Mouse (Mus musculus) megakaryocyte, embryonic 14.5 days (primary cell): ENCODE measurements around the gene Pex26. TPM values are rescaled to one million over a fixed set of nuclear protein-coding genes. Genes with fewer than 3 reads are reported as not detected.

Source experiments
- H3K27me3 ChIP-seq: replicated peaks from 2 replicates; pipeline ENCODE3; 2012; ENCODE audit warnings: inconsistent platforms
- H3K36me3 ChIP-seq: replicated peaks from 2 replicates; pipeline ENCODE3; 2012; ENCODE audit warnings: low read length, inconsistent platforms, mixed read lengths
- H3K4me1 ChIP-seq: 2 replicates; pipeline ENCODE4 v1.6.1; 2012; ENCODE audit warnings: inconsistent platforms
- H3K4me3 ChIP-seq: replicated peaks from 2 replicates; pipeline ENCODE3; 2012; ENCODE audit warnings: moderate library complexity, mild to moderate bottlenecking, inconsistent platforms
- H3K9me3 ChIP-seq: 2 replicates; pipeline ENCODE4 v1.6.1; 2012; ENCODE audit warnings: inconsistent platforms
- FLI1 ChIP-seq: IDR thresholded peaks from 2 replicates; pipeline ENCODE4 v1.6.1; 2012; ENCODE audit warnings: low read length, inconsistent platforms, mixed read lengths
- GATA1 ChIP-seq: IDR thresholded peaks from 3 replicates; pipeline ENCODE4 v1.6.1; 2012; ENCODE audit warnings: mixed read lengths, low read length, inconsistent platforms, borderline replicate concordance
- polyA plus RNA-seq: library from polyadenylated mRNA; stranded (reverse); fragments of >175 nt; gene quantifications from 2 replicates; pipeline ENCODE4 v1.2.3, GENCODE M21; 2012; ENCODE audit warnings: low replicate concordance; ENCODE audit not compliant: insufficient read depth

The Pex26 gene
- polyA plus RNA-seq, 1 experiment = 3.6 TPM

DNA sequence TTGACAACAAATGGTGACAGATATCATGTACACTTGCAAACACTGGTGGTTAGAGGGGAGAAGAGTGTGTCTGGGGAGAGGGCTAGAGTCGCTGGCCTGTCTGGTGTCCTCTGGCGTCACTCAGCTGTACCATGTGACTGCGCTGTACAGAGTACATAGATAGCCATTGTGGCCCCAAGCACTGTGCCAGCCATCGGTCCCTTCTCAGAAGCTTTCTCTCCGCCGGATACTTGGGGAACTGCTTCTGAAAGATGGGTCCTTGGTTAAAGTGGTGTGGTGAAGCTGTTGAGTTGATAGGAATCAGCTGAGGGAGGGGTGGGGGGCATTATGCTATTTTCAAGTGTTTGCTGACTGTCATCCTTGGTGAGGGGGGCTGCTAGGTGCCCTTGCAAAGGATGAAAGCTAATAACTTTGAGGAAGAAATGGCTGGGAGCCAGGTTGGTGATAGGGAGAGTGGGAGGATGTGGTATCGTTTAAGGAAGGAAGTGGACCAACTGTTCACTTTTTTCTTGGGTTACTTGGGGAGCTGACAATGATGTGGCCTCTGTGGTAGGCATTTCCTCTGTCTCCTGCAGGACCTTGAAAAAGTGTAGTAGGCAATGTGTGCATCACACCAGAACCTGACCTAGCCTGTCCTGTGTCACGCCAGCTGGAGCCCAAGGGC, 31.3 kb downstream of the Pex26 start:
- Histone ChIP-seq H3K36me3 (peaks cover 67% of the 10 kb centered on the region), H3K4me1 (peaks cover 88% of the 10 kb centered on the region), H3K27me3 (no peaks in the 10 kb centered on the region), H3K9me3 (no peaks in the 10 kb centered on the region), H3K4me3 (peak overlapping the region; percentile 88)
- TF ChIP-seq FLI1 = peak; percentile 75
- no peak; the same call in 2 of the 3 replicates for TF ChIP-seq GATA1

DNA sequence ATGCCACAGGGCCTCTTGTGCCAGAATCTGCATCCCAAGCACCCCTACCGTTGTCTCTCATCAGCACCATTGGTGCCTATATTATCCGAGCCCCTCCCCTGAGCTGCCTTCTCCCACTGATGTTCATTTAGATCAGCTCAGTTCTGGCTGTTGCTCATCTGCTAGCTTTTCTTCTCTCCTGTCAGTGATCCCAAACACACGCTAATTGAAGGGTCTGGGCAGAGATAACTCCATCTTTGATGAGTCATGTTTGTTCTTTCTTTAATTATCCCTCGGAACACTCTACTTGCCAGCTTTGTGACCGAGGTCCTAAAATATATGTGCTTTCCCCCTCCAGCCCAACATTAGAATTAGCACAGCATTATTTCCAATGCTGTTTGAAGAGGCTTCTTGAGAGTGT, 31.9 kb downstream of the Pex26 start:
- Histone ChIP-seq H3K4me3 (peak overlapping the region; percentile 88), H3K36me3 (peaks cover 72% of the 10 kb centered on the region), H3K4me1 (peaks cover 88% of the 10 kb centered on the region), H3K27me3 (no peaks in the 10 kb centered on the region), H3K9me3 (no peaks in the 10 kb centered on the region)
- no peak for TF ChIP-seq FLI1

DNA sequence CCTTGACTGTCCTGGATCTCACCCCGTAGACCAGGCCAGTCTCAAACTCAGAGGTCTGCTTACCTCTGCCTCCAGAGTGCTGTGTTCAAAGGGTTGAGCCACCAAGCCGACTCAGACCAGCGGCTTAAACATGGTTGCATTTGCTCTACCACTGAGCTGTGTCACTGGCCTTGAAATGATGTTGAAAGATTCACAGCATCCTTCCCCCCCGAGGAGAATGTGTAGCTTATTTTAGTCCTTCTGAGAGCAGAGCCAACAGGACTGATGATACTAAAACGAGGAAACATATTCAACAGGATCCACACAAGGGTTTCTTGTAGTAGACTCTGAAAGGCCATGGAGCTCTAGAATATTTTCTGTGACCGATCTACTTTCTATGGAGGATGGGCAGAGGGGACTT, 32.4 kb downstream of the Pex26 start:
- Histone ChIP-seq H3K4me3 (peak overlapping the region; percentile 88), H3K36me3 (peaks cover 78% of the 10 kb centered on the region), H3K9me3 (no peaks in the 10 kb centered on the region), H3K4me1 (peaks cover 90% of the 10 kb centered on the region), H3K27me3 (no peaks in the 10 kb centered on the region)
- TF ChIP-seq GATA1 (no peak), FLI1 (no peak)

DNA sequence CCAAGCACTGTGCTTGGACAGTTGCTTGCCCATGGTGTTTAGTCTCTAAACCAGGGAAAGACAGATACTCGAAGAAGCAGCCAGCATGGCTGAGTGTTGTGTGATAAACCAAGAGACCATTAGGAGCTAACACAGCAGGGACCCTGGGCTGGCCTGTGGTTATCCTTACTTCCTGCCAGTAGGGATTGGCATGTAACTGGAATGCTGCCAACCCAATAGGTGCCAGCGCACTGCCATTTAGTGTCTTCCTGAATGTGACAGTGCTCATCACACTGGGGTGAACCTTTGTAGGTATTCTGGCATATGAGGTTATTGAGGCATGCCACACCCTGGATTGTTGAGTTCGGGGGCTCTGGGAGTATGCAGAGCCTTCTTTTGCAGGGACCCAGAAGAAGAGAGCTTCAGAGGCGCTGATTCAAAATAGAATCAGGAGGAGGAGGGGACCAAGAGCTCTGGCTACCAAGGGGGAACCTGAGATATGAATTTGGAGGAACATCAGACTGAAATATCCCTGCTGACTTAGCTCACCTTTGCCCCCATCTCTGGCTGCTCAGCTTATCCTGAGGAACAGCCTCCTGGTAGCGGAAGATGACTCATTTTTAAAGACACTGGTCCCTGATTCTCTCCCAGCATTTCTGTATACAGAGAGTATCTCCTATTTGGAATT, 33.3 kb downstream of the Pex26 start:
- Histone ChIP-seq H3K9me3 (no peaks in the 10 kb centered on the region), H3K36me3 (peaks cover 86% of the 10 kb centered on the region), H3K4me3 (peak overlapping the region; percentile 82), H3K4me1 (peaks cover 98% of the 10 kb centered on the region), H3K27me3 (no peaks in the 10 kb centered on the region)
- no peak for TF ChIP-seq GATA1
- no peak for TF ChIP-seq FLI1

DNA sequence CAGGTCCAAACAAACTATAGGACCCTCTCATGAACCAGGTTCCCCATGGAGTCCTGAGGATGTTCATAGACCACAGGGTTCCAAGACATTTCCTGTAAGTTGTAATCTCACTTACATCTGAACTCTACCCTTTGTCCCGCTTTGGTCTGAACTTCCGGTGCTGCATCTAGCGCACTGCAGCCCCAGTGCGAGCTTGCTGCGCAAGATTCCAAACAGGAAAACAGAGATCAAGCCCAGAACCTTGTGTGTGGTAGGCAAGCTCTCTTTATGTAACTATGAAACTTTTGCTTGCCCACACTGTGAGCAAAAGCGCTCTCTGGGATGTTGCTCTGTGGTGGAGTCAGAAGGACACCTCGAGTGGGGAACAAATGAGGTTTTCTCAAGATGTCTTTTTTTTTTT, 34.5 kb downstream of the Pex26 start:
- Histone ChIP-seq H3K36me3 (peaks cover 90% of the 10 kb centered on the region), H3K4me1 (peaks cover 100% of the 10 kb centered on the region), H3K9me3 (no peaks in the 10 kb centered on the region), H3K27me3 (no peaks in the 10 kb centered on the region), H3K4me3 (peak overlapping the region; percentile 76)
- no peak for TF ChIP-seq FLI1
- TF ChIP-seq GATA1 = no peak

DNA sequence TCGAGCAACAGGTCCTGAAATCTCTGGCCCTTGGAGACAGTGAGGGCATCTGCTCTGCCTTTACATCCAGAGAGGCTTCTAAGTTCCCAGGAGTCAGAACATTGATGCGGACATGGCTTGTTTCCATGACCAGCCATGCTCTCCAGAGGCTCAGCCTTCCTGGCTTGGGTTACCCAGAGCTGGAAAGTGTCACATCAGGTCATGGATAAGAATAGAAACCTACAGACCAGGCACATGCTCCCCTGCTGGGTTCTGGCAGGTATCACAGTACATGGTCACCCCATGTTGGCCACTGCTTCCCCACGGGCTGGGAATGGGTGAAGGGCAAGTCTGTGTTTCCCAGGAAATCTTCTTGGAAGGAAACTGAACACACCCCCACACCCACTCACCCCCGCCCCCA, 35.9 kb downstream of the Pex26 start:
- Histone ChIP-seq H3K4me1 (peaks cover 100% of the 10 kb centered on the region), H3K27me3 (no peaks in the 10 kb centered on the region), H3K4me3 (peak overlapping the region; percentile 69), H3K36me3 (peaks cover 92% of the 10 kb centered on the region), H3K9me3 (no peaks in the 10 kb centered on the region)
- TF ChIP-seq FLI1 (no peak), GATA1 (no peak)

DNA sequence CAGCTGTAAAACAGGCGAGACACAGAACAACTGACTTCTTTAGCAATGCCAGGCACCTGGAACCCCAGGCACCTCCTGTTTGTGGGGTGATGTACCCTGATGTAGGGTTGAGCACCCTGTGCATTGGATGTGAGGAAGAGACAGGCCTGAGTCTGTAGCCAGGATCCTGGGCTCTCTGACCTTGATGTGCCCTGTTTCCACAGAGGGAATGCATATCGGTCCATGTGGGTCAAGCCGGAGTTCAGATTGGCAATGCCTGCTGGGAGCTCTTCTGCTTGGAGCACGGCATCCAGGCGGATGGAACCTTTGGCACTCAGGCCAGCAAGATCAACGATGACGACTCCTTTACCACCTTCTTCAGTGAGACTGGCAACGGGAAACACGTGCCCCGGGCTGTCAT, 36.7 kb downstream of the Pex26 start:
- Histone ChIP-seq H3K9me3 (no peaks in the 10 kb centered on the region), H3K4me3 (peak overlapping the region; percentile 50), H3K27me3 (no peaks in the 10 kb centered on the region), H3K36me3 (peaks cover 95% of the 10 kb centered on the region), H3K4me1 (peaks cover 99% of the 10 kb centered on the region)
- TF ChIP-seq FLI1 = no peak
- no peak for TF ChIP-seq GATA1

DNA sequence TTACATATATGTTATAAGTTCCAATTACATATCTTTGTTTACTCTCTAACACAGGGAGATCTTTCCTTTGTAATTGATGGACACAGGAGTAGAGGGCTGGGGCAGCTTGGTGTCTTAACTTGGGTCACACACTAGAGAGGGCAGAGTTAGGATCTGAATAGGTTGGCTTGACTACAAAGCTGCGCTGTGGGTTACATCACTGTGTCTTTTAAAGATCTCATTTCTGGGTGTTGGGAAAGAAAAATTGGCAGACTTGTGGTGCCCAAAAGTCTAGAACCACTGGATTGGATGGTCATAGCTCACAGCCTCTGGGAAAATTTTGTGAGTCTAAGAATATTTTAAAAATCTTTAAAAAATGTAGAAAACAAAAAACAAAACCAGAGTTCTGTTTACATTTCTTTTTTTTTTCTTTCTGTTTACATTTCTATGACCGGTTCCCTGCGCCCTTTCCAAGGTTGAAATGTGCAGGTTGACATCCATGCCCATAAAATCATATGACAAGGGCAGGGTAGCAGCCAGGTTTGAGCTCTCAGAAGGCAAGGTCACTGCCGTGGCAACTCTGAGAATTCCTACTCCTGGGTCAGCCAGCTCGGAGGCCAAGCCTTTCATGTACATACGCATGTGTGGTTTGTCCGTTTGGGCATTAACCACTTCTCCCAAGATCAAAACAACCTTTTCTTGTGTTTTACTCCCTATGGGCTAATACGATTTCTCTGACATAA, 38.6 kb downstream of the Pex26 start:
- Histone ChIP-seq H3K27me3 (no peaks in the 10 kb centered on the region), H3K4me1 (peaks cover 99% of the 10 kb centered on the region), H3K9me3 (no peaks in the 10 kb centered on the region), H3K36me3 (peaks cover 95% of the 10 kb centered on the region), H3K4me3 (no peak overlapping the region)
- TF ChIP-seq GATA1 (no peak), FLI1 (no peak)

DNA sequence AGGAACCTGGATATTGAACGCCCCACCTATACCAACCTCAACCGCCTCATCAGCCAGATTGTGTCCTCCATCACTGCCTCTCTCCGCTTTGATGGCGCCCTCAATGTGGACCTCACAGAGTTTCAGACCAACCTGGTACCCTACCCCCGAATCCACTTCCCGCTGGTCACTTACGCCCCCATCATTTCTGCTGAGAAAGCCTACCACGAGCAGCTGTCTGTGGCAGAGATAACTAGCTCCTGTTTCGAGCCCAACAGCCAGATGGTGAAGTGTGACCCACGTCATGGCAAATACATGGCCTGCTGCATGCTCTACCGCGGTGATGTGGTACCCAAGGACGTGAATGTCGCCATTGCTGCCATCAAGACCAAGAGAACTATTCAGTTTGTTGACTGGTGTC, 39.5 kb downstream of the Pex26 start:
- H3K36me3 ChIP-seq = peaks cover 95% of the 10 kb centered on the region
- H3K9me3 ChIP-seq = no peaks in the 10 kb centered on the region
- H3K27me3 ChIP-seq = no peaks in the 10 kb centered on the region
- peak overlapping the region; percentile 82 for H3K4me3 ChIP-seq
- TF ChIP-seq FLI1 (no peak), GATA1 (no peak)
- H3K4me1 ChIP-seq = peaks cover 99% of the 10 kb centered on the region

DNA sequence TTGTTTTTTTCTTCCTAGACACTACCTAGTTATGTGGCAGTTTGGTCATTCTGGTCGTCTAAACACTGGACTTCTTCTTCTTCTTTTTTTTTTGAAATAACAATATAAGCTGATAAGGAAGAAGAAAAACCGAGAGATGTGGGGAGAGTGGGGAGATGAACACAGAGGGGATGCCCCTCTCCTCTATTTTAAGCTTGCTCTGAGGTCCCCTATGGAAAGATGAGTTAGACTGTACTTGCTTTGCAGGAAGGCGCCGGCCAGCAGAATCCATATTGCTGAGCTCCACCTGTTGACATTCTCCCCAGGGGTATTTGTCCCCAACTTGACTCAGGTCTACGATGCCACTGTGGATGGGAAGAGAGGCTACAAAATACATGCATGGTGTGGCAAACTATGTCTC, 40.6 kb downstream of the Pex26 start:
- H3K27me3 ChIP-seq = no peaks in the 10 kb centered on the region
- H3K4me3 ChIP-seq = peak overlapping the region; percentile 81
- peaks cover 97% of the 10 kb centered on the region for H3K36me3 ChIP-seq
- no peaks in the 10 kb centered on the region; the same call in 1 of the 2 replicates for H3K9me3 ChIP-seq
- TF ChIP-seq GATA1 = no peak
- no peak for TF ChIP-seq FLI1
- H3K4me1 ChIP-seq = peaks cover 99% of the 10 kb centered on the region
